Mouse (Mus musculus): ENCODE measurements around the gene Gm8773. TPM values are rescaled to one million over a fixed set of nuclear protein-coding genes. Genes with fewer than 3 reads are reported as not detected.

Gene Gm8773
- polyA plus RNA-seq (2012; rRNA removed; ENCODE audit: low replicate concordance), result 0.33 and 0.46 TPM in 2 replicates

GRCm38 (mm10) chr5:5573749-5574317 lies at the start of gene Gm8773:
Gm8773 (plus strand) TSS chr5:5573799.

GRCm38 (mm10) chr5:5559079-5559740 lies 14.4 kb upstream of the Gm8773 start, which contains the start of gene Gtpbp10:
Gtpbp10 (minus strand) TSS chr5:5559538.

Other genes starting within 250 kb of the Gm8773 start
- gene Cdk14, start 153.5 kb upstream of the Gm8773 start, polyA plus RNA-seq (2012; rRNA removed; ENCODE audit: low replicate concordance), result 11.0 and 17.8 TPM in 2 replicates
- gene 1700015F17Rik, start 94.7 kb upstream of the Gm8773 start, polyA plus RNA-seq (2012; rRNA removed; ENCODE audit: low replicate concordance), result not detected in 2 replicates
- gene Cldn12, start 58.8 kb upstream of the Gm8773 start, polyA plus RNA-seq (2012; rRNA removed; ENCODE audit: low replicate concordance), result 16.6 and 22.5 TPM in 2 replicates
- 3.5 and 4.3 TPM in 2 replicates for gene Gtpbp10, start 14.3 kb upstream of the Gm8773 start, polyA plus RNA-seq (2012; rRNA removed; ENCODE audit: low replicate concordance)
- 0.24 and 3.5 TPM in 2 replicates for gene Cfap69, start 90.4 kb downstream of the Gm8773 start, polyA plus RNA-seq (2012; rRNA removed; ENCODE audit: low replicate concordance)
- 1.5 and 11.7 TPM in 2 replicates for gene Steap2, start 120.8 kb downstream of the Gm8773 start, polyA plus RNA-seq (2012; rRNA removed; ENCODE audit: low replicate concordance)
- gene Steap1, start 175.5 kb downstream of the Gm8773 start, polyA plus RNA-seq (2012; rRNA removed; ENCODE audit: low replicate concordance), result 0.09 and 1.3 TPM in 2 replicates